Mouse (Mus musculus): Measurements from ENCODE around the gene Ube2s.

GRCm38 (mm10) chr7:4842077-4842476 lies 29.7 kb upstream of the Ube2s start:
- TF ChIP-seq POLR2A (IDR thresholded peaks at IDR 0.05; ENCODE audit: borderline replicate concordance, extremely low read depth, insufficient read depth, insufficient read length, poor library complexity, severe bottlenecking) (no peak), CTCF (IDR thresholded peaks at IDR 0.05; ENCODE audit: borderline replicate concordance, extremely low read depth, insufficient read depth, insufficient read length) (no peak)

Measured in brain, embryonic 14.5 days (tissue).